Mouse (Mus musculus) layer of hippocampus, adult 11-12 months (tissue): Measurements from ENCODE around the gene Nhp2.

ENCODE experiments used
- DNase-seq: peaks from one replicate; pipeline ENCODE4 v3.0.0; 2022; ENCODE audit warnings: low spot score

Nhp2 gene

DNA sequence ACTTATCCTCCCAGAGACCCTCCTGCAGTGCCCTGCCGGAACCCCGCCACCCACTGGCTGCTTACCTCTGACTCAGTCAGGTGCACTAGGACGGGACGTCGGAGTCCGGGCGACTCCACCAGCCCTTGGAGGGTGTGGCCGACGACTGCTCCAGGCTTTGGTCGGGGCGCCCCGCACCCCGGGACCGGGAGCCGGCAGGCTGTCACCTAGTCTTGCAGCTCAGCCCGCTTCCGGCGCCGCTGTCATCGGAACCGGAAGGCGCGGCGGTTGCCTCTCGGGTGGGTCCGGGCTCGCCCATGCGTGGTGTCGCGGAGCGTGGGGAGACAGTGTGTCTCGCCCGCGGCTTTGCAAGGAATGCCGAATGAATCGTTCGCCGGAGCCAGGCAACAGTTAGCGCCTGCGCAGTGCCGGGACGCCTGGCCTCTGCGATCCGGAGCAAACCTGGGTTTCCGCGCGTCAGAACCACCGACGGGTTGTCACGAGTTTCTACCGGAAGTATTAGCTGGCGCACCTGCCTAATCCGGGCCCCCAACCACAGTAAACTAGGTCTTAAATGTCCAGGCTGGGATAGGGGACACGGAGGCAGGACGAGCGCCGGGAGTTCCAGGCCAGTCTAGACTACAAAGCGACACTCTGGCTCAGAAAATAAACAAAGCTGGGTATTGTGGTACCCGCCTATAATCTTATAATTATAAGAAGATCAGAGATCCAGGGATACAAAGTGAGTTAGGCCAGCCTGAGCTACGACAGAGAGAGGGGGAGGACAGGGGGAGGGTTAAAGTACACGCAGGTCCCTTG is 16.2 kb downstream of the Nhp2 start, which contains the start of gene Rmnd5b:
Gene Rmnd5b, minus strand, starts transcription at position 372 of the 798 bp plus-strand sequence.
- peak; percentile 93 for DNase-seq

- DNase-seq, result peak; percentile 48
Observed at GRCm38 (mm10) chr11:51636323-51636684, 16.8 kb downstream of the Nhp2 start.

DNA sequence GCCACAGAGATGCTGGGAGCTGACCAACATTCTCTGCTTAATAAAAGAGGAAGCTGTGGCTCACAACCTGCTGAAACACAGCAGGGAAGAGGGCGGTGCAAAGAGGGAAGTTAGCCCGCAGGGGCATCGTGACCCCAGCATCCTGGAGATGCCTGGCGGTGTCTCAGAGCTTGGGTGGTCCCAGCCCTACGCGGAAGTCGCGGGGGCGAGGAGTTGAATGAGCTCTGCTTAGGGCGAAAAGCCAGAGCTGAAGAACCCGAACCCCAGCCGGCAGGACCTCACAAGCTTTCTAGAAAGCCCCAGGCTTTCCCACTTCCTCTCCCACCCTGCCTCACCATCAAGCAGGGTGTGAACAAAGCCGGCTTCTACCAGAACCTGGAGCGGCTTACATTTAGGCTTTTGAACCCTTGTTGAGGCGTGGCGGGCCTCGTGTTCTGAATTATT is 18.5 kb downstream of the Nhp2 start:
- peak; percentile 46 for DNase-seq

DNA sequence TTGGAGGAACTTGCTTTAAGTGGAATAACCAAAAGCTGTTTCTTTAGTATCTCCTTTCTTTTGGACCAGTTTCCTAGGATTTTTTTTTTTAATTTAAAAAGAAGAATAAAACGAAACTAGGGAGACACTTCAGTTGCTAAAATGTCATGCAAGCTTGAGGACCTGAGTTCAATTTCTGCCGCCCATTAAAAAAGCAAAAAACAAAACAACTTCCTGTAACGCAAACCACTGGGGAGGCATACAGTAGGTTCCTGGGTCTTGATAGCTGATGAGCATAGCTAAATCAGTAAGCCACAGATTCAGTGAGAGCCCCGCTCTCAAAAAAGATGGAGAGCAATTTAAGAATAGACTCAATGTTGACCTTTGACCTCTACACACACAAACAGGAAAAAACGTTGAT is 19.0 kb downstream of the Nhp2 start:
- DNase-seq, result no peak

- DNase-seq, result no peak
Observed at GRCm38 (mm10) chr11:51640748-51641147, 21.2 kb downstream of the Nhp2 start.

DNA sequence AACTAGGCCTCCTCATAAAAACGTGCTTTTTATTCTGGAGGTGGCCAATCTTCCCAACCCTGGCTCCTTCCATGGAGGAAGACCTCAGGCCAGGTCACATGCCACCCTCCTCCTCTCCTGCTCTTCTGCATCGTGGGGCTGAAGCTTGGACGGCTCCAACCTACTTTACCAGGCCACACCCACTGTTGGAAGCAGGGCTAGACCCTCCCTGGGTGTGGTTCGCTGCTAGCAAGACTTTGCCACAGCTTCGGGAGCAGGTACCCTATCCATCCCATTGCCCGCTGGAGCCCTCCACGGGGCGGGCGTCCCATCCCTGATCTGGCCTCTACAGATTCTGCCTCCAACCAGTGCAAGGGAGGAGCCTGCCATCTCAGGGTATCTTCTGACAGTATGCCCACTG is 23.7 kb downstream of the Nhp2 start:
- DNase-seq, result no peak

GRCm38 (mm10) chr11:51643761-51644160 is 24.2 kb downstream of the Nhp2 start:
- DNase-seq, result no peak

DNA sequence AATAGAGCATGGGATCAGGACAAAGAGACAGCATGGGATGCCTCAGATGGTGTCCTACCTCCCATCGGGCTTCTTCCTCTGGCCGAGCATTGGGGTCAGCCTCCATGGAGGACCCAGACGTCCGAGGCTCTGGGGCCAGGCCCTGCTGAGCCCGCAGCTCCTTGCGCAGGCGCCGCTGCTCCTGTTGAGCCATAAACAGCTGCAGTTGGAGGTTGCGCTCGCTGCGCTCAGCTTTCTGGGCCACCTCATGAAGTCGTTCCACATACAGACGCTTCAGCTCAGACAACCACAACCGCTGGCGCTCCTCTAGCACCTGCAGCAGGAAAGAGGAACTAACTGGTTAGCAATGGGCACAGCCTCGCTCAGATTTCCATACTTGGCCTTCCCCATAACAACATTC is 24.7 kb downstream of the Nhp2 start:
- DNase-seq, result no peak

DNA sequence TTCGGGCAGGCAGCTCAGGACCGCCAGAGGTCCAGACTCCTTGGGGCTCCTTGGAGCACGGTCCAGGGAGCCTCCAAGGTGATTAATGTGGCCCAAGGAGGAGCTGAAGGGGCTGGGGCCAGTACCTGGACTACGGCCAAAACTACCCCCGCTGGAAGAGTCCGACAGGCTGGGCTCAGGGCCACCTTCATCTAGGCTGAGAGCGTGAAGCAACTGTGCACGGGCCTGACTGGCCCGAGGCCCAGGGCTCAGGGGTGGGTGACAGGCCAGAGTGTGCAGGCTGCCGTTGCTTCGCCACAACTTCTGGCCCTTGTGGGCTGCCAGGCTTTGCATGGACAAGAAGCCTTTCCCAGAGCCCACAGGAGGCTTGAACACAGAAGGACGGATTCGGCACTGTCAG is 25.8 kb downstream of the Nhp2 start:
- DNase-seq, result no peak

DNA sequence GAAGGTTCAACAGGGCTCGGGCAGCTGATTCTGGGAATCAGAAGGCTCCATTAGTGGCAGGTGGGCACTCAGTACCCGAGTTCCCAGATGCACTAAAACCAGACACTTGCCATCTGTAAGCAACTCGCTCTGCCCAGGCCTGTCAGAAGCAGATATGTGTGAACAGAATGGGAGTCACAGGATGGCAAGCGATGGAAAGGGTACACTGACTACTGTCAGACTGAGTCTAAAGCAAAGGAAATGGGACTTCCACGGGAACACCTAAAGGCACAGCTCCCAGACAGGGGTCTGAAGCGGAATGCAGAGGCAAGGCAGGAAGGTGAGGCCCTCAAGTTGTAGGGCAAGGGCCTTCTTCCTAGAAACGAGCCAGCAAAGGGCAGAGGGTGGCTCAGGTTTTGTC is 26.7 kb downstream of the Nhp2 start:
- no peak for DNase-seq

DNA sequence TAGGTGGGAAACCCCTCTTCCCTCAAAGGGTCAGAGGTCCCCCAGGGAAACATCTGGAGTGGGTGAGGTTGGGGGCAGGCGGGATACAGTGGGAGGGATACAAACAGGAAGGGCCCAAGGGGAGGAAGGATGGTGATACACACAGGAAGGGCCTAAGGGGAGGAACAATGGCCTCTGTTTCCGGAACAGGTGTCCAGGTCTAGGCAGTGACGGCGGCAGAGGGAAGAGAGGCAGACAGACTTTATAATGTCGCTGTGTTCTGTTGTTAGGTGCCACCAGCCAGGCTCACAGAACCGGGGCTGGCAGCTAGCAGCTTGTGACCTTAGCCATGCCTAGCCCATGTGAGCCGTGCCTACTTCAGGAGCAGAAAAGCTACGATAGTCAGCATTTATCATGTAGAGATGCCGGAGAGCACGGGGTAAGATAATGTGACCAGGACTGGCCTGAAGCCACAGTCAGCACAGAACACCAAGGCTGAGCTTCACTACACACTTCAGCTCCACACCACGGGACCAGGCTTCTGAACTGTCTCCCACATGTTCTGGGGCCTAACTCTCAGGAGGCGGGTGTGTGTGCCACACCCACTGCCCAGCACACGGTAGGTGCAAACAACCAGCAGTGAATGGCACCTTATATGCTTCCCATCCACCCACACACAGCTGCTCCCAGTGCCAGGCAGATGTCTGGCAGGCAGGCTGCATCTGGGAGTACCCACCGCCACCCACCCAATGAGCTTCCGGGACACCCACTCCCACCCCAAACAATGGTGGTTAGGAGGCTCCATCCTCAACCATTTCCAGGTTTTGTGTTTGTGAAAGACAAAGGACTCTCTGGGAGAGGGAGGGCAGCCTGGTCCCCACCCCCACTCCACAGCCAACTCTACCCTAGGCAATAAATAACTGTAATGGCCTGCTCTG is 27.5 kb downstream of the Nhp2 start:
- DNase-seq, result no peak

- DNase-seq, result no peak
Observed at GRCm38 (mm10) chr11:51648566-51648965, 29.0 kb downstream of the Nhp2 start.

- DNase-seq, result no peak
Observed at GRCm38 (mm10) chr11:51649111-51649888, 29.8 kb downstream of the Nhp2 start.

DNA sequence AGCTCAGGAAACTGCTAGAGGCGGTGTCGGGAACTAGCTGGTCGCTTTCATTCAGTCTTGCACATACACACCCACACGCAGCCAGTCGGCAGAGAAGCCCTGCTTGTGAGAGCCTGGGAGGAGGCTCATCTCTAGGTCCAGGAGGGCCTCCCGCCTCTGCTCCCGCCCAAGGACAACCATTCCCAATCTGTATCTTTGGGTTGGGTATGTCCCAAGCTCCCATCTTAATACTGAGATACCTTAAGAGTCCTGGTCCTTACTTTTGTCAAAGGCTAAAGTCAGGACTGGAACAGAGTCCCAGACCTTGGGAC is 30.3 kb downstream of the Nhp2 start:
- DNase-seq, result no peak

DNA sequence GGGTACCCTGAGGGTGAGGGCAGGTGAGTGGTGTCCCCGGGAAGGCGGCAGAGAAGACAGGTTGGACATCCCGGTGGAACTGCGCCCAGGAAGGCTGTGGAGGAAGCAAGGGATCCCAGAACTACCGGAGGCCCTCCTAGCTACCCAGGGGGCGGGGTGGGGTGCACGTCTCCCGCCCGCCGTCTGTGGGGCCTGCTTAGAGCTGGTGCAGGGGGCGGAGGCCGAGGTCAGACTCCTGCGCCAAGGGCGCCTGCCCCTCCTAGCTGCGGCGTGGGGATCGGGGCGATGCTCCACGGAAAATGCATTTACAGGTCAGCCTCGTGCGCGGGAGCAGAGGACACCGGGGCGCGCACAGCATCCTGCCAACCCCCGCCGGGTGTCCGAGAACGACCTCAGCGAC is 30.7 kb downstream of the Nhp2 start:
- DNase-seq, result no peak

GRCm38 (mm10) chr11:51650691-51651515 is 31.4 kb downstream of the Nhp2 start, which contains the start of the genes N4bp3 and D930048N14Rik:
Gene N4bp3, minus strand, starts transcription at chr11:51650842.
Gene D930048N14Rik, plus strand, starts transcription at chr11:51650954.
- DNase-seq, result no peak

GRCm38 (mm10) chr11:51652889-51653418 is 33.4 kb downstream of the Nhp2 start:
- no peak for DNase-seq

GRCm38 (mm10) chr11:51653736-51654135 is 34.2 kb downstream of the Nhp2 start:
- DNase-seq, result no peak

DNA sequence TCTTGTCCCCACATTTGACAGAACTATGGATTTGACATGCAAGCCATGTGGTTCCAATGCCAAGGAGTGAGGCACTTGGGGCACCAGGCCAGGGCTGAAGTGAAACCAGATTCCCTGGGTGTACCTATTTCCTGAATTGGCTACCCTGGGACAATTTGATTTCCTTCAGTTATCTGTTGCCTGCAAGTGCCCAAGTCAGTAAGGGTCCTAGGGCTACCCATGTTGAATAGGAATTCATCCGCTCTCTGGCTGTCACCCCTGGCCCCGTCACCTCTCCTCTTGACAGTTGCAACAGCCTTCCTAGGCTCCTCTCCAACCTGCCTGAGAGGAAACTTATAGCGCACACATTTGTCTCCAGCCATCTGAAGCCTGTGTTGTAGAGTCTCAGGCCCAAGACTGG is 35.4 kb downstream of the Nhp2 start:
- DNase-seq, result no peak

- DNase-seq, result no peak
Observed at GRCm38 (mm10) chr11:51656798-51657521, 37.4 kb downstream of the Nhp2 start.
